Mouse (Mus musculus): ENCODE results near the gene Fem1a. TPM values are rescaled to one million over a fixed set of nuclear protein-coding genes. Genes with fewer than 3 reads are reported as not detected.

The Fem1a gene
- total and polyA plus RNA-seq, 3 experiments, result 16.6 to 26.0 (median 17.5) TPM

GRCm38 (mm10) chr17:56279481-56280155 lies 23.0 kb downstream of the Fem1a start:
- in situ Hi-C loops (cut with MboI; ENCODE audit: low pct_ligation_motif_present, low pct_unique_long_range_greater_than_20kb, low sequenced_read_pairs) (no loop called here), dilution Hi-C loops (cut with MboI; ENCODE audit: extremely low pct_ligation_motif_present, extremely low pct_unique_long_range_greater_than_20kb, low sequenced_read_pairs) (no loop called here)
- Histone ChIP-seq H3K36me3 (replicated peaks in 1 of 2; ENCODE audit: control insufficient read depth in 1 of 2, insufficient read depth in 1 of 2, low read length in 1 of 2) (peaks cover 29 to 53% of the 10 kb centered on the region in 2 experiments), H3K27me3 (replicated peaks) (no peaks in the 10 kb centered on the region), H3K4me2 (ENCODE audit: insufficient read depth, low read depth, poor library complexity, severe bottlenecking) (no peak overlapping the region), H3K27ac (ENCODE audit: insufficient read depth, low read depth) (no peak overlapping the region), H3K4me1 (ENCODE audit: control insufficient read depth in 1 of 2, insufficient read depth in 2 of 2) (peaks cover 24 to 45% of the 10 kb centered on the region in 2 experiments), H3K4me3 (replicated peaks in 1 of 3; ENCODE audit: low read depth in 2 of 3, low read length in 2 of 3, poor library complexity in 1 of 3) (no peak overlapping the region), H3K9ac (ENCODE audit: insufficient read depth, low read depth) (no peak overlapping the region), H3K79me2 (replicated peaks; ENCODE audit: control insufficient read depth, extremely low read depth, insufficient read depth, poor library complexity, severe bottlenecking) (peaks cover 17% of the 10 kb centered on the region), H3K9me3 (replicated peaks; ENCODE audit: low read length) (no peaks in the 10 kb centered on the region)
- no peak for TF ChIP-seq SMC3 (IDR thresholded peaks at IDR 0.05; ENCODE audit: low read depth, low read length)
- no peak for TF ChIP-seq MYC (IDR thresholded peaks at IDR 0.05; ENCODE audit: low read depth, low read length)
- no peak for TF ChIP-seq CHD2 (IDR thresholded peaks at IDR 0.05; ENCODE audit: low read length)
- no peak for TF ChIP-seq ELF1 (IDR thresholded peaks at IDR 0.05; ENCODE audit: low read depth, low read length)
- no peak for TF ChIP-seq MEF2A (IDR thresholded peaks at IDR 0.05; ENCODE audit: borderline replicate concordance, low read depth, low read length)
- TF ChIP-seq CHD1 (IDR thresholded peaks at IDR 0.05; ENCODE audit: low read depth, low read length), result no peak
- TF ChIP-seq RAD21 (IDR thresholded peaks at IDR 0.05; ENCODE audit: low read depth, low read length), result no peak
- no peak for TF ChIP-seq ZC3H11A (IDR thresholded peaks at IDR 0.05; ENCODE audit: low read depth, low read length)
- TF ChIP-seq NELFE (IDR thresholded peaks at IDR 0.05; ENCODE audit: low read depth, low read length), result no peak
- no peak for TF ChIP-seq ZKSCAN1 (IDR thresholded peaks at IDR 0.05; ENCODE audit: borderline replicate concordance, low read depth, low read length)
- TF ChIP-seq MAFK (IDR thresholded peaks at IDR 0.05; ENCODE audit: insufficient replicate concordance, low read length), result no peak
- no peak for TF ChIP-seq NRF1 (IDR thresholded peaks at IDR 0.05; ENCODE audit: low read depth, low read length)
- TF ChIP-seq RCOR1 (conservative IDR thresholded peaks at IDR 0.05; ENCODE audit: low read depth, low read length), result no peak
- TF ChIP-seq MAZ (IDR thresholded peaks at IDR 0.05; ENCODE audit: low read depth, low read length), result no peak
- no peak for TF ChIP-seq POLR2AphosphoS2 (IDR thresholded peaks at IDR 0.05; ENCODE audit: low read depth, low read length)
- no peak for DNase-seq (ENCODE audit: extremely low read depth)

GRCm38 (mm10) chr17:56281193-56281592 lies 24.6 kb downstream of the Fem1a start:
- in situ Hi-C loops (cut with MboI; ENCODE audit: low pct_ligation_motif_present, low pct_unique_long_range_greater_than_20kb, low sequenced_read_pairs), result no loop called here
- no peak for DNase-seq (ENCODE audit: extremely low read depth)
- TF ChIP-seq EP300 (IDR thresholded peaks at IDR 0.05; ENCODE audit: low read length) (no peak), ZMIZ1 (IDR thresholded peaks at IDR 0.05; ENCODE audit: low read depth, low read length) (no peak), CHD2 (IDR thresholded peaks at IDR 0.05; ENCODE audit: low read length) (no peak), MXI1 (IDR thresholded peaks at IDR 0.05; ENCODE audit: low read depth, low read length) (no peak), MAX (IDR thresholded peaks at IDR 0.05; ENCODE audit: low read length) (no peak), TCF12 (IDR thresholded peaks at IDR 0.05; ENCODE audit: low read depth, low read length) (no peak), HCFC1 (IDR thresholded peaks at IDR 0.05; ENCODE audit: low read depth, low read length) (no peak), NELFE (IDR thresholded peaks at IDR 0.05; ENCODE audit: low read depth, low read length) (no peak), CTCF (conservative IDR thresholded peaks at IDR 0.05 in 1 of 2, IDR thresholded peaks at IDR 0.05 in 1 of 2; ENCODE audit: low read depth in 2 of 2, low read length in 2 of 2) (no peak)

More at GRCm38 (mm10) chr17:56281193-56281592, 24.6 kb downstream of the Fem1a start:
- peaks cover 24 to 45% of the 10 kb centered on the region in 2 experiments for H3K4me1 ChIP-seq (ENCODE audit: control insufficient read depth in 1 of 2, insufficient read depth in 2 of 2)
- no peaks in the 10 kb centered on the region for H3K27me3 ChIP-seq (replicated peaks)
- no peak overlapping the region for H3K4me3 ChIP-seq (replicated peaks in 1 of 3; ENCODE audit: low read depth in 2 of 3, low read length in 2 of 3, poor library complexity in 1 of 3)
- H3K27ac ChIP-seq (ENCODE audit: insufficient read depth, low read depth), result no peak overlapping the region
- no peak overlapping the region for H3K9ac ChIP-seq (ENCODE audit: insufficient read depth, low read depth)
- peaks cover 4% of the 10 kb centered on the region for H3K79me2 ChIP-seq (replicated peaks; ENCODE audit: control insufficient read depth, extremely low read depth, insufficient read depth, poor library complexity, severe bottlenecking)
- dilution Hi-C loops (cut with MboI; ENCODE audit: extremely low pct_ligation_motif_present, extremely low pct_unique_long_range_greater_than_20kb, low sequenced_read_pairs), result no loop called here
- H3K9me3 ChIP-seq (replicated peaks; ENCODE audit: low read length), result no peaks in the 10 kb centered on the region
- peaks cover 44 to 69% of the 10 kb centered on the region in 2 experiments for H3K36me3 ChIP-seq (replicated peaks in 1 of 2; ENCODE audit: control insufficient read depth in 1 of 2, insufficient read depth in 1 of 2, low read length in 1 of 2)
- no peak overlapping the region for H3K4me2 ChIP-seq (ENCODE audit: insufficient read depth, low read depth, poor library complexity, severe bottlenecking)
